Mouse (Mus musculus): ENCODE results near the gene Tmem132a.

DNA sequence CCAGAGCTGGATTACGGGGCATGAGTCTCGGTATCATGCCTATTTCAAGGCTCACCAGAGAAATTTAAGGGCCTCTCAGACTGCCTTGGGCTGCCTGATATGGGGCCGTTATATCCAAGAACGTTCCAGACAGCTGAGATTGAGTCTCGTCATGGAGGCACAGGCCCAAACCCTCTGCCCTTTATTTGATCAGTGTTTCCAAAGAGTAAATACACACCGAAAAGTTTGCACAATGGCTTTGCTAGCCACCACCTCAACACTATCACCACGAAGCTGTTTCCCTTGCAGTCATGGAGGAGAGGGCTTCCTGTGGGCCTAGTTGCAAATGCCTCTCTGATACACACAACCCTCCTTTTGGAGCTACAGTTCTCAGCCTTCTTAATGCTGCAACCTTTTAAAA, 45.7 kb downstream of the Tmem132a start:
- TF ChIP-seq POLR2A (IDR thresholded peaks at IDR 0.05; ENCODE audit: insufficient read depth, low read length) (no peak), CTCF (IDR thresholded peaks at IDR 0.05; ENCODE audit: low read depth, low read length) (no peak), EP300 (IDR thresholded peaks at IDR 0.05; ENCODE audit: insufficient read depth, low read depth, low read length) (no peak)

Data from ES-Bruce4 (cell line).